Mouse (Mus musculus) C2C12 (cell line): ENCODE results near the gene Tas2r134.

Experiments
- CEBPB ChIP-seq: IDR thresholded peaks from one replicate; pipeline ENCODE4 v1.6.1; 2011; ENCODE audit warnings: low read depth, mild to moderate bottlenecking, control low read depth, moderate library complexity
- CTCF ChIP-seq: IDR thresholded peaks from one replicate; pipeline ENCODE4 v1.5.1; 2011; ENCODE audit not compliant: control insufficient read depth, insufficient read depth, insufficient read length
- MAX ChIP-seq: IDR thresholded peaks from one replicate; pipeline ENCODE4 v1.6.1; 2011; ENCODE audit warnings: mild to moderate bottlenecking, control low read depth
- MYOD1 ChIP-seq: IDR thresholded peaks from one replicate; pipeline ENCODE4 v1.6.1; 2011; ENCODE audit warnings: low read depth; ENCODE audit not compliant: control insufficient read depth, insufficient read length
- USF1 ChIP-seq: IDR thresholded peaks from one replicate; pipeline ENCODE4 v1.6.1; 2011; ENCODE audit warnings: low read depth, mild to moderate bottlenecking, control low read depth, moderate library complexity

- TF ChIP-seq CEBPB, result no peak
- TF ChIP-seq CTCF, result no peak
- TF ChIP-seq MAX, result no peak
- no peak for TF ChIP-seq USF1
- TF ChIP-seq MYOD1, result no peak
Observed at GRCm38 (mm10) chr2:51599473-51600201, 27.7 kb upstream of the Tas2r134 start.
